Mouse (Mus musculus) gastrocnemius, postnatal 14 days (tissue): ENCODE measurements at regions not wholly inside any gene's neighbourhood (a gene's known extent, or its start where the extent isn't known, plus 50 kb on each side); places are given as distances from the start of the nearest gene placed in this dataset.

Experiments
- DNase-seq: peaks from one replicate; pipeline ENCODE4 v3.0.0; 2021; ENCODE audit warnings: mixed read lengths
- intact Hi-C: fragments of 180-260 bp; cut with DNase I; formaldehyde crosslinking; loops from one replicate; pipeline ENCODE4 v1.15.1; 2025; ENCODE audit warnings: low total_unique reads

DNA sequence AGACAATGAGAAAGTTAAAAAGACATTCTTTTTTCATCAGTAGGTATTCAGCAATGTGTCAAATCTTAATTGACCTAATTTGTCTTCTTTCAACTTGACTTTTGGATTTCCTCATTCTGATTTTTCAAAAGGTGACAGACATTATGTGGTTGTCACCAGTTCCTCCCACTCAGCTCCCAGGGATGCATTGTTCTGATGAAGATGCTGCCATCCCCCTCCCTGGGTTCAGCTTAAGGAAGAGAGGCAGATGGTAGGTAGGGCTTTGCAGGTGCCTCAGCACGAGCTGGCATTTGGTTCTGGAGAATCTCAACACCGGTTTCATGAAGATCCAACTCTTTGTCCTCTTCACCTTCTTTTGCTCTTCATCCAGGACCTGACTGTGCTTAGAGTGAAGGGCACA, 122.0 kb upstream of the Sdr16c6 start:
- intact Hi-C loops: no loop called here
- DNase-seq: no peak

DNA sequence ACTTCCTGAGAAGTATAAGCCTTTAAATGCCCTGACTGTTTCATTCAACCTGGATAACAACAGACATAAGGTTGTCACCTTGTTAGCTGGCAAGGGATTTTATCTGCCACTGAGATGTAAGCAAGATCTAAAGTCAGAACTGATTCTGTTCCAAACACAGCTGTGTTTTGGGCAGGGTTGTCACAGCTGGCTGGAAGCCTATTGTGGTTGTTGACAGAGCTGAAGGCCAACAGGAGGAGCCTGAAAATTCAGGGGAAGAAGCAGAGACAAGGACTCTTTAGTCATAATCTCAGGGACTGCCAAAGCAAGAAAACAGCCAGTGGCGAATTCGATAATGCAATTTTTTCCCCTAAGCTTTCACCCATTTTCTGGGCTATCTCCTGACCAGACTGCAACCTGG, 118.5 kb upstream of the Sdr16c6 start:
- peak; percentile 50 for DNase-seq

DNA sequence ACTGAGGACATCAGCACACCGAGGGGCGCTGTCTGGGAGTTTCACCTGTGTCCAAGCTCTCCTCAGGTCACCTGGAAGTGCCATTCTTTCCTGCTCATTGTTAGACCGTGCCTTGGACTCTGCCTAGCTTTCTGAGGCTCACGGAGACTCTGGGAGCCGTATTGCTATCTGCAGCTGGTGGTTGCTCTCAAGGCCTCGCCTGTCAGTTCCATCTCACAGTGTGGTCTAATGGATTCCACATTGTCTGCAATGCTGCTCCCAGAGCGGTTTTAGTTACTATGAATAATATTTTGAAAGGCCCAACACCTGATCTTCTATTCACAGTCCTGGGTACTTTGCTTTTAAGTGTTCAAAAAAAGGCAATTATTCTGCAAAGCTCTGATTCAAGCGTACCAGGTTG, 117.9 kb upstream of the Sdr16c6 start:
- DNase-seq: no peak
- intact Hi-C loops: no loop called here

More for the DNA sequence above, 118.5 kb upstream of the Sdr16c6 start:
- intact Hi-C loops: no loop called here
